Mouse (Mus musculus): ENCODE data around the gene Gm44596.
A peak's percentile ranks its signal among the peaks of the same experiment; 100 is the strongest.

Gm44596 gene

DNA sequence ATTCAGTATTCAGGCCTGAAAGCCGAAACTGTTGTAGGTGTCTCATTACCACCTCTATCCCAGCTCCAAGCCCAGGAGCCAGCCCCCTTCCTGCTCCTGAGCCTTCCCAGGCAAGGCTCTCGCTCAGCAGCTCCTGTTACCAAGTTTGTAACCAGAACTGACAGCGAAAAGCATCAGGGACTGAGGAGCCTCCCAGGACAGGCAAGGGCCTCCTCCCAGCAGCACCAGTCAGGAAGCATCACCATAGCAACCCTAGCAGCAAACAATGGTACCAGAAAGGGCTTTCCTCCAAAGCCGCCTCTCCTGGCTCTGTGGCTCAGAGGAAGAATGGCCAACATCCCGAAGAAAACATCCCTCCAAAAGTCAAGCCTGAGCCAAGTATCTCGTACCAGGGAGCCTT lies at the start of gene Gm44596, which contains the start of gene Tex52:
Gene Gm44596 (plus strand): TSS at position 312 of the 400 bp plus-strand sequence.
Gene Tex52 (plus strand): TSS at position 265 of the 400 bp plus-strand sequence.
- peak; percentile 39 for DNase-seq (ENCODE audit: low read depth, low spot score)

GRCm38 (mm10) chr6:128334397-128335124 lies 40.7 kb upstream of the Gm44596 start:
- peak; percentile 95 for DNase-seq (ENCODE audit: low read depth, low spot score)

- DNase-seq (ENCODE audit: low read depth, low spot score) = no peak
These were observed 37.8 kb upstream of the Gm44596 start for GRCm38 (mm10) chr6:128337467-128337866.

DNA sequence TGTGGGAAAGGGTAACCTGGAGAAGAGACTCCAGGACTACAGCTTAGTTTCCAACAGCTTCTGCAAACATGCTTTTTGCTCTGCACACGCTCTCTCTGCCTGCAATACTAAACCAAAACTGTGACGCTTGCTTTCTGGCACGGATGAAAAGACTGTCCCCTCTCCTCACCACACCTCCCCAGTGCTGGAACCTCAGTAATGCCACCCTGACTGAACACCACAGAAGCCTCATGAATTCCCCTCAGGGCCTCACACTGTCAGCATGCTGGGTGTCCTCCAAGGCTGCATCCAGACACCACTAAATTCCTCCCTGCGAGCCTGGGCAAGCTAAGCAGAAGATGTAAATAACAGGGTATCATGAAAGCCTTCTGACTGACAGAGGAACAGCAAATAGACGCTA lies 36.4 kb upstream of the Gm44596 start:
- no peak for DNase-seq (ENCODE audit: low read depth, low spot score)

DNA sequence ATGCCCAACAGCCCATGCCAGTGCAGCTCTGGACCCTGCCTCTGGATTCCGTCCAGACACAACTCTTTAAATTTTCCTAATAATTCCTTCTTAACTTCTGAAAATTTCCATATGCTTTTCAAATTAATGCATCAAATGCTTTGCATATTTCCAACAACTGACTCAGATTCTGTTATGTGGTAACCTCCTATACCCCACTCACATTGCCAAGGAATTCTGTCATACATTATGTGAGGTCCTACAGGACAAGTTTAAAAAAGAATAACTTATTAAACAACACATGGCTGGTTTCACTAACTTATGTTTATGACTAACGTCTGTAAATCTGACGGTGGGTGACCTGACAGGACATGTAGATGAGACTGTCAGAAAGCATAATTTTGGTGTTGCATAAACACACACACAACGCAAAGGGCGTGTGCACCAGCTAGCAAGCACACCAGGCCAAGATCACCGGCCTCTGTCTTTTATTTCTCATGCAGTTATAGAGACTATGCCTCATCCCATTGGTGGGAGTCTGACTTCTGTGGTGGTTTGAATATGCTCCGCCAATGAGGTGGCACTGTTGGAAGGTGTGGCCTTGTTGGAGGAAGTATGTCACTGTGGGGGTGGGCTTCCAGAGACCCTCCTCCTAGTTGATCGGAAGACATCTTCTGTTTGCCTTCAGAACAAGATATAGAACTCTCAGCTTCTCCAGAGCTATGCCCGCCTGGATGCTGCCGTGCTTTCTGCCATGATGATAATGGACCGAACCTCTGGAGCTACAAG lies 33.2 kb upstream of the Gm44596 start:
- DNase-seq (ENCODE audit: low read depth, low spot score) = peak; percentile 52

DNA sequence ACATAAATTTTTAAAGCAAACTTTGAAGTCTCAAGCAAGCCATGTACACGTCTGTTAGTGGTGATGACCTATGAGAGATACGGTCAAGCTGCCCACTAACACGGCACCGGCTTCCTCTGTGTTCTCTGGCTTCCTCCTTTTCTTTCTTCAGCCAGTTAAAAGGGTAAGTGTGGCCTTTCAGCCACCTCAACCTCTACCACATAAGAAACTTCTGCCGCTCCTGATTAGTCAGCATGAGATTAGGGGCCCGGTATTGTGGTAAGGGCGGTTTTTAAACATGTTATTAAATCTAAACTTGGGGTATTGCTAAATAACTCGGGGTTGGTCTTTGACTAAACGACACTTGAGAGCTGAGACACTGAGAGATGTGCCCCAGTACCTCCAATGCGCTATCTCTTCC lies 29.7 kb upstream of the Gm44596 start:
- DNase-seq (ENCODE audit: low read depth, low spot score) = no peak

DNA sequence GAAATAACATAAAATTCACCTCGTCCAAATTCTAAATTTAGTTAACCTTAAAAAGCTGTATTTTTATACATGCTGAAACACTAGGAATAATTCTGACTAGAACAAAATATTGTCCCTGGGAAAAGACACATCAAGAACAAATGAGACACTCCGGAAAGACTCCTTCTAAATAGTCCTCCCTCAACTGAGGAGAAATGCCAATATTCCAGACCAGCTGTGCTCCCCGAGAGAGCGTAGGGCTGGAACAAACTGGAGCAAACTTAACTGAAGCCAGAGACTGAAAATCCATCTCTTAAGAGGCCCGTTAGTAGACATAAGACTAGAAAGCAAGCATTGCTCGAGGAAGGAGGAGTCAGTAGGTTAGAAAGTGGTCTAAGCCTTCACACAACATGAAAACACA lies 28.5 kb upstream of the Gm44596 start:
- DNase-seq (ENCODE audit: low read depth, low spot score) = no peak

DNA sequence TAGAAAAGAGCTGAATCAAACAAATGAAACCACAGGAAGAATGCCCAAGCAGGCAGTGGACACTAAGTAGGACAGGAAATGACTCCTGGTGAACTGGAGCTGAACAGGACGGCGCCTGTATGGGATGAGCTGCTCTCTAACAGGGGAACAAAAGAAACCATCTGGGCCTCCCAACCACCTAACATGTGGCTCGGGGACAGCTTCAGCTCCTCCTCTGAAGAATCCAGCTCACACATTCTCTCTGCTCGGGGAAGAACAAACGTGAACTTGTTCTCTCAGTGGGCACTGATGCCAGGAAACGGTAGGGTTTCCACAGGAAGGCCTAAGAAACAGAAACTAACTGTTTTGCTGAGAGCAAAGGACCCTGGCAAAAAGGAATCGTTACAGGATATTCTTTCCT lies 25.6 kb upstream of the Gm44596 start:
- no peak for DNase-seq (ENCODE audit: low read depth, low spot score)

DNA sequence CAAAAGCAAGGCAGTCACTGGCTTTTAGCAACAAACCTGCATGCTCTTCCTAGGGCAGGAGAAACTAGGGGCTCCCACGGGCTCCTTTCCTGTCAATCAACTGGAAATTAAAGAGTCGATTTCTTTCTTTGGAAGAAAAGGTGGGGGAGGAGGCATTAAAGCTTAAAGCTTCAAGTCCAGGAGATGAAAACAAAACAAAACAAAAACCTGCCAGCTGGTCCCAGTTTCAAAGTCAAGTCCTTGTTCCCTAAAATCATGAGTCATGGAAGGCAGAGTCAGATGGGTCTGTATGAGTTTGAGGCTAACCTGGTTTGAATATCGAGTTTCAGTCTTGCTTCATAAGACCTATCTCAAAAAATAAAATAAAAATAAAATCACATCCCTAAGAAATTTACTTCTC lies 21.2 kb upstream of the Gm44596 start:
- no peak for DNase-seq (ENCODE audit: low read depth, low spot score)

GRCm38 (mm10) chr6:128355201-128355681 lies 20.1 kb upstream of the Gm44596 start:
- peak; percentile 79 for DNase-seq (ENCODE audit: low read depth, low spot score)

GRCm38 (mm10) chr6:128355726-128356416 lies 19.4 kb upstream of the Gm44596 start, which contains the start of gene Tulp3:
Gene Tulp3 (minus strand): TSS chr6:128355851.
- peak; percentile 97 for DNase-seq (ENCODE audit: low read depth, low spot score)

GRCm38 (mm10) chr6:128358999-128359398 lies 16.3 kb upstream of the Gm44596 start:
- DNase-seq (ENCODE audit: low read depth, low spot score) = peak; percentile 86

DNA sequence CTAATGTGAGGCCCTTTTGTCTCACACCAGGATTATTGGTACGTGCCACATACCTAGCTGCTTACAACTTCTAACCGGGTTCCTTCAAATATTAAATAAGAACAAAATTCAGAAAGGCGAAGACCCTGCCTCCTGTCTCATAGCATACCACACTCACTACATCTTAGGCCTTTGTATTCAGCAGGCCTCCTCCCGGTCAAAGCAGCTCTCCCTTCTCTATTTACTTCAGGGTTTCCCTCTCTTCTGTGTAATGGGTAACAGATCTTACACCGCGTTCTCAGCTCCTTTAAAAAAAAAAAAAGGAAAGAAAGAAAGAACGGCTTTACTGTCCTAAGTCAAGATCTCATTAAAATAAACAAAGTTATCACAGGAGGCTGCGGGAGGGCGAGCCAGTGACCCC lies 13.4 kb upstream of the Gm44596 start:
- no peak for DNase-seq (ENCODE audit: low read depth, low spot score)

- peak; percentile 90 for DNase-seq (ENCODE audit: low read depth, low spot score)
These were observed 12.8 kb upstream of the Gm44596 start, which contains the start of the genes Rhno1 and Foxm1 for GRCm38 (mm10) chr6:128362381-128363006. Gene Rhno1 (minus strand): TSS chr6:128362911. Gene Foxm1 (plus strand): TSS chr6:128362967.

GRCm38 (mm10) chr6:128363007-128363825 lies 12.1 kb upstream of the Gm44596 start:
- DNase-seq (ENCODE audit: low read depth, low spot score) = peak; percentile 70

DNA sequence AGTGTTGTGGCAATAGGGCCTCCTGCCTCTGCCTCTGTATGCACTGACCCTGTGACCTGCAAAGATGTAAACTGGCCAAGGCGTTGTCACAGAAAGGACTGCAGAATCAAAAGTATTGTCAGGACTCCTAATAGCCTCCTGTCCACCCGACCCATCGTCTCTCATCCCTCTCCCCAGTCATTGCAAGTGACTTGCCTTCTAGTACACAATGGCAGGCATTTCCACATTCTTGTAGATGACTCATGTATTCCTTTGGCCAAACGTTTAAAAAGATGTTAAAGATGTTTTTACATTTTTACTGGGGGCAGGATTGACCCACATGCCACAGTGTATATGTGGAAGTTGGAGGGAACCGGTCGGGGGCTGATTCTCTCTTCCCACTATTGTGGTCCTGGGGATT lies 10.6 kb upstream of the Gm44596 start:
- no peak for DNase-seq (ENCODE audit: low read depth, low spot score)

- DNase-seq (ENCODE audit: low read depth, low spot score) = no peak
These were observed 8.8 kb upstream of the Gm44596 start for GRCm38 (mm10) chr6:128366466-128366865.

- DNase-seq (ENCODE audit: low read depth, low spot score) = no peak
These were observed 5.3 kb upstream of the Gm44596 start for GRCm38 (mm10) chr6:128370040-128370439.

- DNase-seq (ENCODE audit: low read depth, low spot score) = no peak
These were observed 1.2 kb downstream of the Gm44596 start for GRCm38 (mm10) chr6:128376371-128377085.

DNA sequence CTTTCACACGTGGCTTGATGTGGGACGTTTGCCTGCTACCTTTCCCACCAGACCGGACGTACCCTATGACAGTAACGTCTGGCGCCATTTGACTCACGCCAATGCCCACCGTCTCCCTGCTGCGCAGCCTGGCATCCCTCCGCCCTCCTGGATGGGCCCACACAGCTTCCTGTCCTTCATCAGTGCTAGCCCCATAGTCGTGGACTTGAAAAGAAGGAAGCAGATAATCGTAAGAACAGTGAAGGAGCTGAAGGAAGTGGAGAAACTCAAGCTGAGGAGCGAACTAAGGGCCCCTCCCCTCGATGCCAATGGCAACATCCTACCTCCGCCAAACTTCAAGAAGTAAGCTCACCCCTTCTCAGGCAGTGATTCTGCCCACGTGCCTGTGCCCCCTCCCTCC lies 4.3 kb downstream of the Gm44596 start:
- DNase-seq (ENCODE audit: low read depth, low spot score) = no peak

Measured in ZHBTc4 (cell line).